ENCODE assay signal across 8 mouse cellular contexts in the genomic region with DNA sequence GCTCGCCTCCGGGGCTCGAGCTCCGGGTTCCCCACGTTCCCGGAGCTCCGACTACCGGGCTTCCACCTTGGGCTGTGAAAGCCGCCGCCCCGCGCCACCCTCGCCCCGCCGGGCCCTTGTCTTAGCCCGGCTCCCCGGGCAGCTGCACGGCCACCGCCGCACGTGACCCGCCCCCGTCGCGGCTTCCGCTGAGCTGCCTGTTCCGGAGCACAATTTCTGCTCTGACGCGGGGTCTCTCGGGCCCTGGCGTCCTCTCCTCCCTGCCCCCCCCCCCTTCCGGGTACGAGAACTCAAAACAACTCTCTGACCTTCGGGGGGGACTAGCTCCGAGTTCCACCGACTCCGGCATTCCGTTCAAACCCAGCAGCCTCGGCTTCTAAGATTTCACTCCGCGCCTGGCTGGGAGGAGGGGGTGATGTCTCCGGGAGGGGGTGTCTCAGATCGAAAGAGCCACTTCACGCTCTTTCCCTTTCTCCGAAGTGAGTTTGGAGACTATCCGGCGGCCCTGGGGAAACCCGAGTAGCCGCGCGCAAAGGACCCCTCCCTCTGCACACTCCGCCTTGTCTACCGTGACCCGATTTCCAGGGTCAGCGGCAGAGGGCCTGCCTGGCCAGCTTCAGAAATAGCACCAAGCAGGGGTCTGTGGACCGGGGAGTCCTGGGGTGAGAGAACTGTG. TPM values are rescaled to one million over a fixed set of nuclear protein-coding genes. Genes with fewer than 3 reads are reported as not detected.
DNase-seq lines count a peak whose midpoint lies in the region; ATAC-seq and TF ChIP-seq lines count a peak whose summit lies in the region.

A gene (minus strand): TSS at position 375 of the 676 bp plus-strand sequence.

- ATAC-seq in hindbrain, embryonic 12.5 days (ENCODE audit: low FRiP score), result peak; percentile 19

- H3K4me3 ChIP-seq in E14TG2a.4 (replicated peaks; ENCODE audit: low read length), result peak within 1 kb of the TSS; percentile 68
- H3K4me3 ChIP-seq in hindbrain, embryonic 12.5 days, result peak within 1 kb of the TSS; percentile 41
- peak within 1 kb of the TSS; percentile 14; the same call in 1 of the 2 replicates for H3K4me3 ChIP-seq in macrophage (ENCODE audit: inconsistent target)

- H3K36me3 ChIP-seq in E14TG2a.4 (ENCODE audit: insufficient read depth, low read length), result no peaks in the 10 kb centered on the region
- no peaks in the 10 kb centered on the region for H3K36me3 ChIP-seq in hindbrain, embryonic 12.5 days
- no peaks in the 10 kb centered on the region for H3K36me3 ChIP-seq in macrophage (ENCODE audit: inconsistent target)

- H3K9ac ChIP-seq in hindbrain, embryonic 12.5 days, result peak within 1 kb of the TSS; percentile 71

- 3% methylated on average over 56 of the region's 56 CpGs for WGBS in hindbrain, embryonic 12.5 days
- 11% methylated on average over 31 of the region's 56 CpGs for WGBS in macrophage (ENCODE audit: missing documents)

- TF ChIP-seq CTCF in E14TG2a.4 (conservative IDR thresholded peaks at IDR 0.05; ENCODE audit: low read length), result no peak

- no peaks in the 10 kb centered on the region for H3K79me2 ChIP-seq in macrophage (ENCODE audit: inconsistent target)

- intact Hi-C loops in left cerebral cortex, postnatal 10 days (cut with DNase I), result no loop called here

- no peaks in the 10 kb centered on the region for H3K9me3 ChIP-seq in E14TG2a.4 (ENCODE audit: low read length)
- no peaks in the 10 kb centered on the region for H3K9me3 ChIP-seq in hindbrain, embryonic 12.5 days (replicated peaks)

- peaks cover 39% of the 10 kb centered on the region for H3K4me1 ChIP-seq in E14TG2a.4 (replicated peaks; ENCODE audit: low read depth, low read length)
- peaks cover 14% of the 10 kb centered on the region for H3K4me1 ChIP-seq in hindbrain, embryonic 12.5 days

- peaks cover 34% of the 10 kb centered on the region for H3K27me3 ChIP-seq in E14TG2a.4 (ENCODE audit: insufficient read depth, low read length)
- H3K27me3 ChIP-seq in hindbrain, embryonic 12.5 days, result peaks cover 55% of the 10 kb centered on the region

- peak within 1 kb of the TSS; percentile 80 for H3K27ac ChIP-seq in hindbrain, embryonic 12.5 days
- no peak within 1 kb of the TSS for H3K27ac ChIP-seq in macrophage

- peak; percentile 83 for DNase-seq in adrenal gland, postnatal 14 days
- no peak for DNase-seq in frontal cortex, adult 2 months (ENCODE audit: extremely low spot score in 1 of 2, low spot score in 1 of 2)
- DNase-seq in left cerebral cortex, postnatal 10 days (ENCODE audit: extremely low spot score in 1 of 2, low spot score in 2 of 2), result peak in 1 of 2 experiments; percentile 84
- peak; percentile 54 for DNase-seq in right cerebral cortex, postnatal 4 days
- no peak for DNase-seq in ovary, postnatal 10 days (ENCODE audit: low spot score)

- H3K4me2 ChIP-seq in hindbrain, embryonic 12.5 days (replicated peaks), result peak within 1 kb of the TSS; percentile 62

RNA-seq across cellular contexts. Expression of the gene that starts here (rescaled TPM):
- total RNA-seq in adrenal gland, postnatal 14 days (2021), result 18.6 and 25.5 TPM in 2 replicates
- 13.9 and 17.2 TPM in 2 replicates for polyA plus RNA-seq in frontal cortex, adult 2 months (2012; rRNA removed)
- 23.7 and 26.9 TPM in 2 replicates for polyA plus RNA-seq in hindbrain, embryonic 12.5 days (2016; fragmentation: Nextera tagmentation; extraction: Ambion mirVana)
- 10 to 100 TPM; 24.8 to 25.8 TPM for total RNA-seq in left cerebral cortex, postnatal 10 days (2021)
- 100 to 1,000 TPM in 2 of 26 experiments, 10 to 100 TPM in 24; 15.3 to 177 (median 30.9) TPM for total RNA-seq in macrophage (2018; cell fraction: chromatin; rRNA removed)
- 10 to 100 TPM; 13.1 to 93.5 (median 21.7) TPM for total RNA-seq in macrophage (2018; cell fraction: cytosol; rRNA removed)
- 100 to 1,000 TPM in 1 of 26 experiments, 10 to 100 TPM in 25; 14.2 to 120 (median 21.9) TPM for total RNA-seq in macrophage (2018; cell fraction: nucleus; rRNA removed)
- 12.8 to 15.2 TPM (median 13.3 TPM) in 3 replicates for polyA plus RNA-seq in macrophage (2018)

Comparison
In these comparisons a context has a peak if more than half of its experiments do, and no peak if none do; other contexts are left out.
1. H3K4me3 ChIP-seq: peak in every context shown above with its lines; median percentile 68 in E14TG2a.4; 41 in hindbrain, embryonic 12.5 days; 14 in macrophage.
2. DNase-seq: peak in adrenal gland, postnatal 14 days (single experiment) and right cerebral cortex, postnatal 4 days (single experiment); none in frontal cortex, adult 2 months (0 of 2) and ovary, postnatal 10 days (single experiment).